In genomic region chr1:34148039-34148438, GRCm38 (mm10) we compare ENCODE assay signal across 27 mouse cellular contexts.
DNase-seq lines count a peak whose midpoint lies in the region; ATAC-seq and TF ChIP-seq lines count a peak whose summit lies in the region.
"Had no signal": no experiment of that assay in that cellular context is flagged by ENCODE, and none has a peak within 500 bp of the region (broad histone marks: within the 10 kb centered on the region; RNA-seq: fewer than 3 reads in every experiment).

No protein-coding gene starts in this region.

- no peak overlapping the region for H3K4me2 ChIP-seq in forebrain, embryonic 16.5 days (ENCODE audit: low read length)
- no peak overlapping the region for H3K4me2 ChIP-seq in stomach, embryonic 15.5 days
- no peak overlapping the region for H3K4me2 ChIP-seq in stomach, postnatal 0 days (replicated peaks; ENCODE audit: low read depth)
- H3K4me2 ChIP-seq: heart, embryonic 15.5 days; hindbrain, embryonic 14.5 days; liver, embryonic 15.5 days; midbrain, embryonic 15.5 days; neural tube, embryonic 13.5 days had no signal

- no peak overlapping the region for H3K9ac ChIP-seq in forebrain, embryonic 16.5 days (replicated peaks; ENCODE audit: low read depth, low read length)
- no peak overlapping the region for H3K9ac ChIP-seq in stomach, embryonic 15.5 days
- no peak overlapping the region for H3K9ac ChIP-seq in stomach, postnatal 0 days (ENCODE audit: low read length)
- H3K9ac ChIP-seq: heart, embryonic 15.5 days; hindbrain, embryonic 14.5 days; liver, embryonic 15.5 days; midbrain, embryonic 15.5 days; neural tube, embryonic 13.5 days had no signal

- intact Hi-C loops in left cerebral cortex, adult 2 months (cut with DNase I): no loop called here
- intact Hi-C loops in left cerebral cortex, postnatal 4 days (cut with DNase I): no loop called here

- H3K4me1 ChIP-seq in forebrain, embryonic 10.5 days: peaks cover 33% of the 10 kb centered on the region
- no peaks in the 10 kb centered on the region for H3K4me1 ChIP-seq in forebrain, embryonic 16.5 days (replicated peaks; ENCODE audit: control insufficient read depth, insufficient read depth, low read length)
- no peaks in the 10 kb centered on the region for H3K4me1 ChIP-seq in stomach, embryonic 15.5 days
- no peaks in the 10 kb centered on the region for H3K4me1 ChIP-seq in stomach, postnatal 0 days (replicated peaks; ENCODE audit: control insufficient read depth, insufficient read depth)
- H3K4me1 ChIP-seq: liver, embryonic 15.5 days; midbrain, embryonic 15.5 days had no signal

- ATAC-seq in forebrain, embryonic 16.5 days: no peak
- ATAC-seq in stomach, embryonic 15.5 days (ENCODE audit: insufficient read depth, low FRiP score, low read depth): no peak
- ATAC-seq in stomach, postnatal 0 days (ENCODE audit: low FRiP score, low TSS enrichment): no peak
- ATAC-seq: CD4-positive, CD25-positive, alpha-beta regulatory T cell, adult 4 months; inflammation-experienced regulatory T-cells, adult 6 months; lung, postnatal 0 days; midbrain, embryonic 15.5 days had no signal

- H3K4me3 ChIP-seq in forebrain, embryonic 10.5 days: no peak overlapping the region
- no peak overlapping the region for H3K4me3 ChIP-seq in forebrain, embryonic 16.5 days (replicated peaks; ENCODE audit: low read length)
- no peak overlapping the region for H3K4me3 ChIP-seq in stomach, embryonic 15.5 days (replicated peaks)
- H3K4me3 ChIP-seq in stomach, postnatal 0 days (ENCODE audit: low read depth, low read length): no peak overlapping the region
- no peak overlapping the region for H3K4me3 ChIP-seq in left cerebral cortex, adult 2 months
- H3K4me3 ChIP-seq: heart, embryonic 15.5 days; limb, embryonic 10.5 days; liver, embryonic 15.5 days; midbrain, embryonic 15.5 days; neural tube, embryonic 13.5 days had no signal

- no peak for TF ChIP-seq EP300 in stomach, postnatal 0 days (optimal IDR thresholded peaks at IDR 0.05)

- WGBS in forebrain, embryonic 10.5 days: 96% methylated on average over 11 of the region's 11 CpGs
- 94% methylated on average over 11 of the region's 11 CpGs for WGBS in forebrain, embryonic 16.5 days
- 90% methylated on average over 11 of the region's 11 CpGs for WGBS in stomach, embryonic 15.5 days
- WGBS in stomach, postnatal 0 days: 83% methylated on average over 11 of the region's 11 CpGs

- TF ChIP-seq CTCF in stomach, postnatal 0 days (IDR thresholded peaks at IDR 0.05; ENCODE audit: low read depth): no peak
- no peak; the same call in 1 of the 2 replicates for TF ChIP-seq CTCF in left cerebral cortex, adult 2 months (IDR thresholded peaks at IDR 0.05)

- DNase-seq in forebrain, embryonic 10.5 days (ENCODE audit: extremely low spot score, low spot score): no peak
- DNase-seq in stomach, postnatal 0 days (ENCODE audit: low spot score): no peak
- DNase-seq in adrenal gland, postnatal 25 days: peak; percentile 26
- no peak for DNase-seq in left cerebral cortex, adult 2 months (ENCODE audit: extremely low spot score in 1 of 2, low spot score in 2 of 2)
- DNase-seq in left cerebral cortex, postnatal 4 days: no peak
- DNase-seq: cerebellum, adult 11-12 months; cerebellum, postnatal 10 days; heart, postnatal 4 days; kidney, adult 2 months; layer of hippocampus, adult 9-11 months; liver; retina, postnatal 1 day; right cerebral cortex, postnatal 25 days; thymus, adult 18-20 months; thymus, postnatal 36 days had no signal

- H3K36me3 ChIP-seq in forebrain, embryonic 10.5 days (replicated peaks): 0 out of 2 replicates have a peak, but pooled peaks cover 2% of the 10 kb centered on the region
- H3K36me3 ChIP-seq in forebrain, embryonic 16.5 days (ENCODE audit: control insufficient read depth, insufficient read depth): no peaks in the 10 kb centered on the region; the same call in 1 of the 2 replicates
- H3K36me3 ChIP-seq in stomach, embryonic 15.5 days: no peaks in the 10 kb centered on the region
- no peaks in the 10 kb centered on the region for H3K36me3 ChIP-seq in stomach, postnatal 0 days (ENCODE audit: control insufficient read depth, insufficient read depth, low read length)
- H3K36me3 ChIP-seq: liver, embryonic 15.5 days; midbrain, embryonic 15.5 days had no signal

- no peaks in the 10 kb centered on the region for H3K9me3 ChIP-seq in forebrain, embryonic 10.5 days
- H3K9me3 ChIP-seq in forebrain, embryonic 16.5 days (ENCODE audit: control insufficient read depth, low read length): no peaks in the 10 kb centered on the region
- no peaks in the 10 kb centered on the region for H3K9me3 ChIP-seq in stomach, embryonic 15.5 days
- H3K9me3 ChIP-seq in stomach, postnatal 0 days (ENCODE audit: control insufficient read depth, low read length): no peaks in the 10 kb centered on the region
- H3K9me3 ChIP-seq: heart, embryonic 15.5 days; limb, embryonic 10.5 days; liver, embryonic 15.5 days; midbrain, embryonic 15.5 days; neural tube, embryonic 13.5 days had no signal

- H3K27ac ChIP-seq in forebrain, embryonic 10.5 days: 0 out of 2 replicates have a peak overlapping the region, but pooled peaks have one; percentile 20
- no peak overlapping the region for H3K27ac ChIP-seq in forebrain, embryonic 16.5 days (ENCODE audit: low read length)
- peak overlapping the region; percentile 26; the same call in 1 of the 2 replicates for H3K27ac ChIP-seq in stomach, embryonic 15.5 days
- H3K27ac ChIP-seq in stomach, postnatal 0 days (replicated peaks): no peak overlapping the region
- no peak overlapping the region for H3K27ac ChIP-seq in left cerebral cortex, adult 2 months
- H3K27ac ChIP-seq: heart, embryonic 15.5 days; hindbrain, embryonic 14.5 days; kidney, postnatal 0 days; limb, embryonic 10.5 days; liver, embryonic 15.5 days; midbrain, embryonic 15.5 days; neural tube, embryonic 13.5 days had no signal

- H3K27me3 ChIP-seq in forebrain, embryonic 10.5 days (ENCODE audit: poor library complexity, severe bottlenecking): no peaks in the 10 kb centered on the region
- no peaks in the 10 kb centered on the region for H3K27me3 ChIP-seq in forebrain, embryonic 16.5 days (replicated peaks; ENCODE audit: control insufficient read depth, insufficient read depth, low read length)
- H3K27me3 ChIP-seq in stomach, embryonic 15.5 days (replicated peaks): no peaks in the 10 kb centered on the region
- H3K27me3 ChIP-seq in stomach, postnatal 0 days (ENCODE audit: control insufficient read depth, insufficient read depth, low read length): no peaks in the 10 kb centered on the region
- H3K27me3 ChIP-seq: heart, embryonic 15.5 days; liver, embryonic 15.5 days; midbrain, embryonic 15.5 days; neural tube, embryonic 13.5 days had no signal

Comparison
In these comparisons a context has a peak if more than half of its experiments do, and no peak if none do; other contexts are left out.
1. H3K27ac ChIP-seq: peak in forebrain, embryonic 10.5 days (single experiment) and stomach, embryonic 15.5 days (single experiment); none in forebrain, embryonic 16.5 days (single experiment), stomach, postnatal 0 days (single experiment) and left cerebral cortex, adult 2 months (single experiment).